Mouse (Mus musculus) cerebellum, postnatal 4 days (tissue): ENCODE results near the gene Med8.

Source experiments
- DNase-seq, 2 experiments: peaks; one replicate each; pipeline ENCODE4 v3.0.0; 2022; ENCODE audit warnings: low spot score in 2 of 2, mixed read lengths in 1 of 2

Gene Med8

DNA sequence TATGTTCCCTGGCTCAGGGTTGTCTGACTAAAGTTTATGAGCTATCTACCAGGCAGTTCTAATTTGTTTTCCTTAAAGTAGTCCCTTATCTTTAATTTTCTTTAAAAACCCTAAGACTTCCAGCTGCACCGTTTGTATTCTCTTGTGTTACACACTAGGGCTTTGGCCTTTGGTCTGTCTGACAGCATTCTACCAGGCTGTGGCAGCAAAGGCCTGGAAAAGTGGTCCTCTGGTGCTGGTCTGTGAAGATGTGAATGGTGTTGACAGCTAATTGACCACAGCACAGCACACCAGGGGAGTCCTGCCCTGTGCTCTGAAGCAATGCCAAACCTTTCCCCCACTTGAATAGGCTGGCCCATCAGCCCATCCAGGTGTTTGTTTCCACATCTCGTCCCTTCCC is 6.6 kb downstream of the Med8 start:
- no peak for DNase-seq

DNA sequence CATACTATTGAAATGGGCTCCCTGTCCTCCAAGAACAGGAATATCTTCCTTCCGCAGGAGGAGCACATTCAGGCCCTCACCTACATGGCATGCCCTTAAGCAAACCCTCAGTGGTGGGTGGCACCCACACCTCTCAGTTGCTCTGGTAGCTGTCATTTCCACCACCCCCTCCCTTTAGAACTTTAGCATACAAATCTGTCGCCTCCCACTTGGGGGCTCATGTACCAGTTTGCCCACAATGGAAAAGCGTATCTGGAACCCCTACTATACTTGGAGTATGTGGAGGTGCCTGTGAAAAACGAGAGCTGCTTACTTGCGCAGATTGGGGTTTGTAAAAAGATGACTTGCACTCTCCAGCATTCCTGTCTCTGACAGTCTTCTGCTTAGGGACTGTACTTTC is 7.2 kb downstream of the Med8 start:
- no peak for DNase-seq

DNA sequence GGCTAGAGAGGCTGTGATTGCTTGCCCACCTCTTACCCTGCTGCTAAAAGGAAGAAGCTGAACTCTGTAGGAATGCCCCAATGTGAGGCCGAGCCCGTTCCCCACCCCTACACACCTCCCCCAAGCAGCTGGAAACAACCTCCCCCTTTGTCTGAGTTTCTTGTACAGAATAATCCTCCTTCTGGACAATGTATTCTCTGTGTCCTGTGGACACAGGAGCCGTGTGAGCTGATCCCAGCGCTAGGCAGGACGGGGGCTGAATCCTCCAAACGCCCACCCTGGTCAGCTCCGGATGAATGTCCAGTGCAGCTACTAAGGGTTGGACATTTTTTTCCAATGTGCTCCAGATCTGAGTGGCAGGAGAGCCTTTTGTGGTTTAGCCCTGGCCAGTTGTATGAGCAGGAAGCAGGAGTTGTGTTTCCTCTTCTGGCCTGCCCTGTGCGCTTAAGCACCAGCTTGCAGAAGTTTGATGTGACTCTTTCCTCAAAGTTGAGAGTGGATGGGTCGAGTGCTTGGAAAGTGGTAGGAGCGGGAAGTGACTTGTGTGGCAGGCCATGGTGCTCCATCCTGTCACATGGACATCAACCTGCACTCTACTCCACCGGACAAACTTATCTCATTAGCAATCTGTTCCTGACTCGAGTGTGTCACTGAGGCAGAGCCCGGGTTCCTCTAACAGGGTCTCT is 8.1 kb downstream of the Med8 start:
- DNase-seq: no peak

DNA sequence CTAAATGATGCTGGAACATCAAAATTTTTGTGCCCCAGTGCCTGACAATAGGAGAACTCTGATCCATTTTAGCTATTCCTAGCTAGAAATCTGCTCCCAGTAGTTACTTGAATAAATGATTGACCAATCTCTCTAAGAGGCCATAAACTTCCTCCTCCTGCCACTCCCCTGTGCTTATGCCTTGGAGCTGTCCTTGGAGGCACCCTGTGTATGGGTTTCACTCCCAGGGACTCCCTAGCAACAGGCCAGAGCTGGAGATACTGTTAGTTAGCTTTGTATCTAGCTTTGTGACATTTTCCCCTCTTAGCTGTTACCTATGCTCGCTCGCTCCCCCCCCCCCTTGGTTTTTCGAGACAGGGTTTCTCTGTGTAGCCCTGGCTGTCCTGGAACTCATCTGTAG is 12.2 kb downstream of the Med8 start:
- no peak for DNase-seq

DNA sequence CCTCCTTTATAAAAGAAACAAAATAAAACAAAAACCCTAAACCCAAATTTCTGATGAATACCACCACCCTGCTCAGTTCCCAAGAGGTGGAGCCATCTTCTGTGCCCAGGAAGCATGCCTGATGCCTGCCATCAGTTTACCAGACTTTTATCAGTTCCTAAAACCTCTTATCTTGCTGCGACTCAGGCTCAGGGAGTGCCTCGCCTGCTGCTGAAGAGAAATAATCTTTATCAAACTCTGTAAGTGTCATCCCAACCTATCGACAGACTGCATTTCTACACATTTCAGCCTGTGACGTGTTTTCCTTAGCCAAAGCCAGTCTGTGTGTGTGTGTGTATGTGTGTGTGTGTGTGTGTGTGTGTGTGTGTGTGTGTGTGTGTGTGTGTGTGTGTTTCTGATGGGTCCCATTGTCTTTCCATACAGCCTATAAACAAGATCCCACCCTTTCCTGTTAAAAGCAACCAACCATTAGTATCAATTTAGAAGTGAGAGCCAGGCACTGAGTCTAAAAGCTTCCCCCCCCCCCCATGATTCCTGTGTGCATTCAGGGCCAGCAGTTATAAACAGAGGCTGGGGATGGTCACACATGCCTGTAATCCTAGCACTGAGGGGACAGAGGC is 15.5 kb downstream of the Med8 start:
- no peak for DNase-seq

DNA sequence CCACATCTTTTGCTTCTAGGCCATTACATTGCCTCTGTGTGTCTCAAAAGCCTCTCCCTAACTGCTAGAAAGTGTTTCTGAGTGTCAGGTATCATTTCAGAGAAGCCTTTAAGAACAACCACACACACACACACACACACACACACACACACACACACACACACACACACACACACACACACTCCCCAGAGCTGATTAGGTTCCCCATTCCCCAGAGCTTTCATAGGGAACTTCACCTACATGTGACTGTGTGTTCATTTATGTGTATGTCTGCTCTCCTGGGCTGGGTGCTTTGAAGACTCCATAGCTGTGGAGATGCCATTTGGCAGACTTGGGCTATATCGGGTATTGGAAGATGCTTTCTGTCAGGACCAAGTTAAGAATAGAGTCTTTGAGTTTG is 16.2 kb downstream of the Med8 start:
- no peak for DNase-seq

DNA sequence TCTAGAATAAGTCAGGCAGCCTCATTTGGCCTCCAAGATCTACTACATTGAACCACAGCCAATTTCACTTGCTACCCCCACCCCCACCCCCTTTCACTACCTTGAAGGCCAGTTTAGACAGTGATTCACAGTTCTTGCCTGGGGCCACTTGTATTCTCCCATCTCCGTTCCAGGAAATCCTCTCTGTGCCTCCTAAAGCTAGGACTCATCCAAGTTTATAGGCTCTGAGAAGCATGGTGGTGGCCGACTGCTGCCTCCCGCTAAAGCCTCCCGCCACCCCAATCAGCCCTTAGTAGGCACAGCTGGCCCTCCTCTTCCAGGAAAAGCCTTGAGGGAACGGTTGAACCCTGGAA is 18.3 kb downstream of the Med8 start:
- DNase-seq: no peak

DNA sequence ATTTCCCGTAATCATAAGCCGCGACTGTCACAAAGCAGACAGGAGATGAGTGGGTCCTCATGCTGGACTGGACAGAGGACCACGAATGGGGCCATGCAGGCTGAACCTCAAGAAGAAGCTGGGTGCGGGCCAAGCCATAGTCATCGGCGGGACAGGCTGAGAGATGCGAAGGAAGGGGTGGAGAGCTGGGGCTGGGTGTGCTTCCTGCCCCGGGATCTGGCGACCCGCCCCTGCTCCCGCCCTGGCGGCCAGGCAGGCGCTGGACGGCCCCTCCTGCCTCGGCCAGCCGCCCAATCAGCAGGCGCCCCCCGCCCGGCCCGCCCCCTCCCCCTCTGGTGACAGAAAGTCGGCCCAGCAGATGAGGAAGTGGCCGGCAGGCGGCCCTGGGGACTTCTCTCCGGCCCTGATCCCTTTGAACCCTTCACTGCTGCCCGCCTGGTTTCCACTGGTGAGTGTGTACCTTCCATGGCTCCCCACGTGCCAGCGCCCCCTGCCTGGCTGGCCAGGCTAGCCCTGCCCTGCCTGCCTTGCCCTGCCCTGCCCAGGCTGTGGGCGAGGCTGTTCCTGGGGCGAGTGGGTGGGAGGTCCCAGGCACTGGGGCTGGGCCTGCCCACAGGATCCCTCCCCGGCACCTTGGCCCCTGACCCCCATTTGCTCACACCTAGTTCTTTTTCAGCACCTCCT is 18.8 kb downstream of the Med8 start, which contains the start of gene Elovl1:
TSS of gene Elovl1 (plus strand) at position 326 of the 684 bp plus-strand sequence.
- DNase-seq: peak; percentile 57 to 81

DNA sequence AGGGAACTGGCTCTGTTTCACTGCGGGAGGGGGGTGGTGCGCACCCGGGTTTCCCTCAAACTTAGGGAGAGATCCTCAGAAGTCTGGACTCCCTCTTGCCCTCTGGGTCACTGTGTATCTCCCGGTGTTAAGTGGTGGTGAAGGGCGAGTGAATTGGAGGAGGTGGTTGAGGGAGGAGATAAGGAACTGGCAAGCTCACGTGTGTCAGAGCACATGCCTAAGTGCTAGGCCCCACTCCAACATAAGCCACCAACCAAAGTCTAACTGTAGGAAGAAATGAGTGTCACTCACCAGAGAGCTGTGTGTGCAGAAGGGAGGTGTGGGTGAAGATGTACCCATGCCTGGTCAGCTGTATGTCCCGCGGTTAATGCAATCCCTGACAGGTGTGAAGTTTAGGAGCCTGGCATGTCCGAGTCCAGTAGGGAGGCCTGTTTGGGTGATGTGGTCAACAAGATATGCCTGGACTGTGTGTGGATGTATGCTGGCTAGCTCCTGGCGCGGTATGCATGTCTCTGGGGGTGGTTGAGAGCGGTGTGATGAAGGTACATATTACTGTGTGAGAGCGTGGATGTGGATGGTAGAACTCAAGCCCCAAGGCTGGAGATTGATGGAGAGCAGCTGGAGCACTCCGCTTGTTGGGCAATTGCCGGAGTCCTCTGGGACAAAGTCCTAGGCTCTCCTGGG is 19.5 kb downstream of the Med8 start:
- DNase-seq: no peak

DNA sequence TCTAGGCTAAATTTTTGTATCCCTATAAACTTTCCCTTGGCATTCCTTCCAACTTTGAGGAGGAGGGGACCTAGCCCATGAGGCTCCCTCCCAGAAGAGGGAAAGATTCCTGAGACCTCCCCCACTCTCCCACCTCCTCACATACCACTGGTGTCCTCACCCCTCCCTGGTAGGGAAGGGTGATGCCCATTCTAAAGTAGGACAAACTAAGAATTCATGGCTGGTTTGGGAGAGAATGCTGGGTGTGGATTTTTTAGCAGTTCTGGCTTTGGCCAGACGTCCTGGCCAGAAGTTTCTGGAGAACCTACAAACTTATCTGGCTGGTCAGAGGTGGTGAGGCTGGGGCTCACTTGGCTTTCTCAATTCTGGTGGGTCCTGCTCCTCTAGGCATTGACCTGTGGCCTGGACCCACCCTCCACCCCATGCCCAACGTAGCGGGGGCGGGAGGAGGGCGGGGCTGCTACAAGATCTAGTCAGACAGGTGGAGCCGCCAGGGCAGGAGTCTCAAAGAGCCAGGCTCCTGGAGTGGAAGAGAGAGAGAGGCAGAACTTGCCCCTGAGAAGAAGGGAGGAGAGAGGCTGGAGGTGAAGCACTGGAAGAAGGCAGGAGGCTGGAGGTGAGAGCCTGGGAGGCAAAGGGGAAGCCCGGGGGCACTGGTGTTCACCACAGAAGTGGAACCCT is 20.2 kb downstream of the Med8 start:
- no peak for DNase-seq

DNA sequence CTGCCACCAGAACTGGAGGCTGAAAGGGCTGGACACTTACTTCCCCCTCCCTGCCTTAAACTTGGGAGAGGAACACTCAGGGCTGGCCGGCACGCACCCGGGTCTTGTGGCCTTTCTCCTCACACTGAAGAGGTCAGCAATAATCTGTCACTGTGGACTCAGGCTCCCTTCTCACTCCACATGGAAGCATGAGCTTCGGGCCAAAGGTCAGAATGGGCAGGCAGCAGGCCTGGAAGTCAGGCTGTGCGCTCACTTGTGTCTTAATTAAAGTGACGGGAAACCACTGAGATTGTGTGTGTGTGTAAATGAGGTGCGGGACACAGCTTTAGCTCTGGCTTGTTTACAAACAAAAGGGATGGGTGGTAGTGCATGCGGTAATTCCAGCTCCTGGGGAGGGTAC is 23.2 kb downstream of the Med8 start:
- no peak for DNase-seq

DNA sequence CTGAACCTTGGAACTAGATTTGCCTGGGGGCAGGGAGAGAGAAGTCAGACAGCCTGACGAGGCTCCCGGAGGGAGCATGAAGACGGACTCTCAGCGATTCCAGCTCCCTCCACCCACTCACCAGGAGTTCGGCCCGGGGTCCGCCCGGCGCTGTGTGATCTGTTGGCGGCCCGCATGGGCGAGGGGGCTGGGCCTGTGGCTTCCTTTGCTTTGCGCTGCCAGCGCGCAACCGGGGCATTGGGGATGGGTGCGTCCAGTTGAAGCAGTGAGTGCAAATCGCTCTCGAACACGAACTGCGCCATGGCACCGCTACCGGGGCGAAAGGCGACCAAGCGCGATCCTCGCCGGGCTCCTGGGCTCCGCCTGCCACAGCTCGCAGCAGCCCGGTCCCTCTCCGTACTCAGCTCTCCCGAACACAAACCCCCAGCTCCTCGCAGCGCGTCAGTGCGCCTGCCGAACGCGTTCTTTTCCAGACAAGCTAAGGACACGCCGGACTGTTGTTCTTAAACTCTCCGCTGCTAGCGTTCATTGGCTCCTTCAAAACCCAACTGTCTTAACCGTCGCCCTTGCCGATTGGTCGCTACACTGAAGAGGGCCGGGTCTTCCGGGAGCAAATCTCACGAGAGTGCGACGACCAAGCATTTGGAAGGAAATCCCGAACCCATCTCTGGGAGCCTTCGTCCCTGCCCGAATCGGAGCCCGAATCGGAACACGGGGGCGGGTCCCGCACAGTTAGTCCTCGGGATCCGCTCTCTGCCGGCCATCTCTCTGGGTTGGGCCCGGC is 27.9 kb downstream of the Med8 start, which contains the start of gene Cdc20:
TSS of gene Cdc20 (minus strand) at position 533 of the 784 bp plus-strand sequence.
- DNase-seq: peak; percentile 72 to 88

DNA sequence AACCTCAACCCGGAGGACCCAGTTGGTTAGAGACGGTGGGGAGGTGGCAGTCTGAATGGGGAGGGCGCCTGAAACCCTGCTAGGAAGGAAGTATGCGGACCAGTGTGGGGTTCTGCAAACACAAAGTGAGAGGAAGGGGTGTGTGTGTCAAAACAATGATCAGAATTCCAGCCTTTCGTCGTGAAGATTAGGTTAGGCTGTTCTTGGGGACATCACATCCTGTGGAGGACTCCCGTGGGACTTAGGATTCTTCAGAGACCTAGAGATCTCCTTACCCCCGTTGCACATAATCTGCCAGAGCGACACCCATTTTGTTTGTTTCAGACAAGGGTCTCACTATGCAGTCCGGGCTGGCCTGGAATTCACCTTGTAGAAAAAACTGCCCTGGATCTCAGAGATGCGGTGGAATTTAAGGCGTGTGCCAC is 28.7 kb downstream of the Med8 start:
- no peak for DNase-seq

DNA sequence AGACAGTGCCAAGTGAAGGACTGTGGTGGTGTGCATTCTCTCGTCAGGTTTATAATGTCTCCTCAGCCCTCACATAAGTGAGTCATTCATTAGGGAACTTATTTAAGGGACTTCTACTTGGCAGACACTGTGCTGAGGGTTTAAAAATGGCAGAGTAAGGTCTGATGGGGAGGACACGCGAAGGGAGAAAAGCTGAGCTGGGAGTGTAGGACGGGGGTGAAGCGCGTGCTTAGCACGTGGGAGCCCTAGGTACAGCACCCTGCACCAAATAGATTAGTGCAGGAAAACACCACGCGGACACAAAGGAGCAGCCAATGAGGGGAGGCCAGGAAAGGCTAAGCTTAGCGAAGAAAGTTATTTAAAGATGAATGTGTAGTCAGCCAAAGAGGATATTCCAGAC is 36.0 kb downstream of the Med8 start:
- DNase-seq: no peak

DNA sequence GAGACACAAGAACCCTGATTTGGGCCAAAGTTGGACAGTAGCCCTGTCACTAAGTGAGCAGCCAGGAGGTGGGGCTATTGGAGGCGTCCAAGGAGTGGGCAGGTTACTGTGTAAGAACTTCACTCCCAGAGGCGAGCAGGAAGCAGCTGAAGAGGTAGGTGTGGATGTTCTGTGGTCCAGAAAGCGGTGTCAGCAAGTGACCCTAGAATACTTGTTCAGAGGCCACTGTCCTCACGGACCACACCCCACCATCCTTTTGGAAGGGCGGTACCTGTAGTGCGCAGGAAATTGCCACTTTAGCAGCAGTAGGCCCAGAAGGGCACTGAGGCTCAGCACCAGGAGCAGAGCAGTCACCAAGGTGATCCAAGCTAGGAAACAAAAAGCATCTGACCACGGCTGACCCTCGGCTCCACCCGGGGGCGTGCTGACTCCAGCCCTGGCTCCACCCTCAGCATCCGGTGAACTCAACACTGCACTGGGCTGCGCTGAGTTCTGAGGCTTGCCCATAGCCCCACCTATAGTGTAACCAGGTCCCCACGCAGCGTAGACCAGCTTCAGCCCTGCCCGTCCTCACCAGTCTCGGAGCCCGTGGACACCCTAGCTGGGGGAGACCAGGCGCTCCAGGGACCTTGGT is 36.8 kb downstream of the Med8 start:
- no peak for DNase-seq

DNA sequence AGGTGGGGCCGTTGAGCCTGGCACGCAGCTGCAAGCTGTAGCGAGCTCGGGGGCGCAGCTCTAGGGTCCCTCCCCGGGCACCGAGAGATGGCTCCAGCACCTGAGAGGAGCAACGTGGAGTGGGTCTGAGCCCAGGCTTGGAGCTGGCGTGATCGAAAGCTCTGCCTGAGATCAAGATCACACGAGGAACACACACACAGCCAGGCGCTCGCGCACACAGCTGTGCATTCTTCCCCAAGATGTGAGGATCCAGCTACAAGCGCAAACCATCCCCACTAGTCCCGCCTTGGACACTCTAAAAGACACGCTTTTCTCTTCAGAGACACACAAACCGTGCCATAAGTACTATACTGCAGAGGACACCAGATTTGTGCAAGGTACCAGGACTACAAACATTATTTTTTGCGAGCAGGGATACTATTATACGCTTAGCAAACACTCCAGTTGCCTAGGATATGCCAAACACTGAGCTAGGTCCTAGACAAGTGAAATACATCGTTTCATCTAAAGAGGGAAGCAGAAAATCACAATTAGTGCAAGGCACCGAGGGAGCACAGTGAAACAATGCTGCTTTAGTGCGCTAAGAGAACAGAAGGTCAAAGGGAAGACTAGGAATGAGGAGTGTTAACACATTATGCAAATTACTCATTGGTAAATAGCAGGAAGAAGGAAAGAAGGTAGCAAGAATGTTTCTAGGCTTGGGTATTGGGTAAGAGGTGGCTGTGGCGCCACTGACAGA is 37.4 kb downstream of the Med8 start:
- no peak for DNase-seq

DNA sequence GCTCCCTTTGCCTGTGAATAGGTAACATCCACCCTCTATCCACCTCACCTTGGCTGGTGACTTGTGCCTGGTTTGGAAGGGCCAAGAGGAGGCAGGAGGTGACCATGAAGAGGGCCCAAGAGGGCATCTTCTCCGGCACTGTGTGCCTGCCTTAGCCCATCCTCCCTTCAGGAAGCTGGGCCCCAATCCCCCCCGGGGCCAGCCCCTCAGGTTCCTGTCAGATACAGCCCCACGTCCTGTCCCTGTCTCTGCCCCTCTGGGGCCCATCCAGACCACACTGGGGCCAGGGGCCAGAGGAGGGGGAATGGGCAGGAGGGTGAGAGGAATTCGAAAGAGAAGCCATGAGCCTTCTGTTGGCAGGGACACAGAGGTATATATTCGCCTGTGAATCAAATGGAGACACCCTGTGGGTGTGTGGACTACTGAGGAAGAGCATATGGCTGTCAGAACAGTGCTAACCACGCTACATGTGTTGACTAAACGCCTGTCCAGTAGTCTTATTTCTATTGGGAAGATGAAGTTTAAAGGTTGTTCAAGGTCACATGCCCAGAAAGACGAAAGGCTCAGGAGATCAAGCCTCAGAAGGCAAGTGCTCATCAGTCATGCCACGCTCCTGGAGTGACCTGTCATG is 48.3 kb downstream of the Med8 start, which contains the start of gene Mpl:
TSS of gene Mpl (minus strand) at position 169 of the 631 bp plus-strand sequence.
- DNase-seq: no peak

DNA sequence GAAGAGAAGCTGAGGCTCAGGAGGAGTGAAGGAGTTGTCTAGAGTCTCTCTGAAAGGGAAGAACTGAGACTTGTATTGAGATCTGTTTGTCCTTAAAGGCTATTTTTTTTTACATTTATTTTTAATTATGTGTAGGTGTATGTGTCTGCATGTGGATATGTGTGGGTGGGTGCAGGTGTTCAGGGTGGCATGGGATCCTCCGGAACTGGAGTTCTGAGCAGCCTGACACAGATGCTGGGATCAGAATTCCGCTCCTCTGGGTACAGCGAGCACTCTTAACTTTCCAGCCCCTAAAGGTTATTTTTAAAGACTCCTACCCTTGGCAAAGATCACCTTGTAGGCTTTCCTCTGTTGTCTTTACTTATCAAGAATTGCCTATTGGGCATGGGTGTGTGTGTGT is 55.8 kb downstream of the Med8 start:
- no peak for DNase-seq
